Mouse (Mus musculus): ENCODE results near the gene Mcur1. TPM values are rescaled to one million over a fixed set of nuclear protein-coding genes. Genes with fewer than 3 reads are reported as not detected.

The Mcur1 gene
- polyA plus RNA-seq, 2 experiments = 18.1 to 19.7 TPM

GRCm38 (mm10) chr13:43595896-43596295, 35.9 kb upstream of the Mcur1 start:
- no peaks in the 10 kb centered on the region for H3K36me3 ChIP-seq (ENCODE audit: control insufficient read depth, insufficient read depth, low read length)
- no peak overlapping the region for H3K4me3 ChIP-seq (replicated peaks; ENCODE audit: low read length)
- H3K4me2 ChIP-seq (replicated peaks; ENCODE audit: low read depth, low read length, severe bottlenecking) = no peak overlapping the region
- no peak overlapping the region for H3K27ac ChIP-seq (replicated peaks; ENCODE audit: low read depth, low read length)
- 45% methylated on average over 4 of the region's 4 CpGs for WGBS
- TF ChIP-seq POLR2A (IDR thresholded peaks at IDR 0.05; ENCODE audit: borderline replicate concordance, extremely low read depth, insufficient read depth, insufficient read length) = no peak
- no peak for ATAC-seq (ENCODE audit: low FRiP score, low read depth)
- H3K4me1 ChIP-seq (ENCODE audit: control insufficient read depth, insufficient read depth, low read length) = no peaks in the 10 kb centered on the region
- peak; percentile 72 for DNase-seq (ENCODE audit: low spot score)
- H3K9ac ChIP-seq (ENCODE audit: low read depth, low read length, severe bottlenecking) = no peak overlapping the region
- H3K9me3 ChIP-seq (ENCODE audit: control insufficient read depth, low read length) = no peaks in the 10 kb centered on the region
- H3K27me3 ChIP-seq (ENCODE audit: control insufficient read depth, insufficient read depth, low read length) = no peaks in the 10 kb centered on the region

DNA sequence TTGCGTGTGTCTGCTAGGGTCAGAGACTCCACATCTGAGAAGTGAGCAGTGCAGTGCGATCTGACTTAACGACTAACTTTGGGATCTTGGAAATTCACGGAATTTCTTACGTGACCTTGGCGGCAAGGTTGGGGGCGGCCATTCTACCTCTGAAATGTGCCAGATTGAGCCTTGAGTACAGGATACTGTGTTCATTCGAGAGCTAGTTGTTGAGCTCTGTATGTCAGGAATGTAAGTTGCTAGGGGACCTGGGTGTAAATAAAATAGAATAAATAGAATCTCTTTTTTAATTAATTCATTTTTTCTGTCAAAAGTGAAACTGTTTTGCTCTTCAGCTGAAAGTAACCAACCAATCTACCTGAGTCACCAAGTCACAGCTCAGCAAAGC, 32.7 kb upstream of the Mcur1 start:
- Histone ChIP-seq H3K4me2 (replicated peaks; ENCODE audit: low read depth, low read length, severe bottlenecking) (no peak overlapping the region), H3K4me3 (replicated peaks; ENCODE audit: low read length) (no peak overlapping the region), H3K27ac (replicated peaks; ENCODE audit: low read depth, low read length) (no peak overlapping the region), H3K36me3 (ENCODE audit: control insufficient read depth, insufficient read depth, low read length) (no peaks in the 10 kb centered on the region), H3K27me3 (ENCODE audit: control insufficient read depth, insufficient read depth, low read length) (no peaks in the 10 kb centered on the region), H3K9me3 (ENCODE audit: control insufficient read depth, low read length) (no peaks in the 10 kb centered on the region), H3K4me1 (ENCODE audit: control insufficient read depth, insufficient read depth, low read length) (peaks cover 12% of the 10 kb centered on the region; the same call in 1 of the 2 replicates), H3K9ac (ENCODE audit: low read depth, low read length, severe bottlenecking) (no peak overlapping the region)
- no peak for TF ChIP-seq POLR2A (IDR thresholded peaks at IDR 0.05; ENCODE audit: borderline replicate concordance, extremely low read depth, insufficient read depth, insufficient read length)
- ATAC-seq (ENCODE audit: low FRiP score, low read depth) (no peak), DNase-seq (ENCODE audit: low spot score) (no peak)
- 55% methylated on average over 8 of the region's 8 CpGs for WGBS

DNA sequence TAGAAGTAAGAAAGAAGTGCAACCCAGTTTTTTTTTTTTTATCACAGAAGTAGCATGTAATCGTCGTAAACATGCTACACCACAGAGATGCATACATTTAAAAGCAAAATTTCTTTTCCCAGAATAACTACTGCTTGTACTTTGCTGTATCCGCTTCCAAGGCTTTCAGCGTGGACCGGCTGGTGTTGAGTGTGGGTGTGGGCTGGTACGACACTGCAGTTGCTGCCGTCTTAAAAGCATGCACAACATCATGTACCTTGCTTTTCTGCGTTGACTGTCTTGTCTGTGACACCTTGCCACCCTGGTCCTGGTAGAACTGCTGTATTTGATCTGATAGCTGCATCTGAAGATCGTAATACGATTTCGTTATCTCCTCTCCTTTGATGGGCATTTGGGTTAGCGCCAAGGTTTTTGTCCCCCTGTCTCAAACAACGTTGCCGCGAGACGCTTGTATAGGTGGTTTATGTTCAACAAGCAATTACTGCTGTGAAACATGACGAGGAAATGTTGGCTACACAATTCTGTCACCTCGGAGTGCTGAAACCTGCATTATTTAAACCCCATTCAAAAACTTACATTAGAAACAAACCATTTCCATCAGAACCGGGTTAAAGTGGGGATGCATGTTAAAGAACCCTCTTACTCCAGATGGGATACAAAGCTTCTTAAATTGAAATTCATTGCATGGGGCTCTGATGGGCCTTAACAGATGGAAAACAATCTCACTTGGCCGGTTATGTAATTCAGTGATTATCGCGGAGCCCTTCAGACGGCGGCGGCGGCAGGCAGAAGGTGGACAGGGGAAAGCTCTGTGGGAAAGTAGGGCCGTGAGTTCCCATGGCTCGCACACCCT, 32.1 kb upstream of the Mcur1 start:
- H3K36me3 ChIP-seq (ENCODE audit: control insufficient read depth, insufficient read depth, low read length) = no peaks in the 10 kb centered on the region
- H3K27ac ChIP-seq (replicated peaks; ENCODE audit: low read depth, low read length) = no peak overlapping the region
- H3K9me3 ChIP-seq (ENCODE audit: control insufficient read depth, low read length) = no peaks in the 10 kb centered on the region
- 70% methylated on average over 28 of the region's 28 CpGs for WGBS
- TF ChIP-seq POLR2A (IDR thresholded peaks at IDR 0.05; ENCODE audit: borderline replicate concordance, extremely low read depth, insufficient read depth, insufficient read length) = no peak
- ATAC-seq (ENCODE audit: low FRiP score, low read depth) (no peak), DNase-seq (ENCODE audit: low spot score) (no peak)
- H3K9ac ChIP-seq (ENCODE audit: low read depth, low read length, severe bottlenecking) = no peak overlapping the region
- H3K4me1 ChIP-seq (ENCODE audit: control insufficient read depth, insufficient read depth, low read length) = peaks cover 12% of the 10 kb centered on the region; the same call in 1 of the 2 replicates
- H3K4me3 ChIP-seq (replicated peaks; ENCODE audit: low read length) = no peak overlapping the region
- H3K27me3 ChIP-seq (ENCODE audit: control insufficient read depth, insufficient read depth, low read length) = no peaks in the 10 kb centered on the region
- no peak overlapping the region for H3K4me2 ChIP-seq (replicated peaks; ENCODE audit: low read depth, low read length, severe bottlenecking)

- TF ChIP-seq POLR2A (IDR thresholded peaks at IDR 0.05; ENCODE audit: borderline replicate concordance, extremely low read depth, insufficient read depth, insufficient read length) = no peak
- Histone ChIP-seq H3K36me3 (ENCODE audit: control insufficient read depth, insufficient read depth, low read length) (no peaks in the 10 kb centered on the region), H3K9ac (ENCODE audit: low read depth, low read length, severe bottlenecking) (no peak overlapping the region), H3K4me1 (ENCODE audit: control insufficient read depth, insufficient read depth, low read length) (peaks cover 13% of the 10 kb centered on the region), H3K4me2 (replicated peaks; ENCODE audit: low read depth, low read length, severe bottlenecking) (peak overlapping the region; percentile 17; the same call in 1 of the 2 replicates), H3K9me3 (ENCODE audit: control insufficient read depth, low read length) (no peaks in the 10 kb centered on the region), H3K27me3 (ENCODE audit: control insufficient read depth, insufficient read depth, low read length) (no peaks in the 10 kb centered on the region), H3K27ac (replicated peaks; ENCODE audit: low read depth, low read length) (peak overlapping the region; percentile 85), H3K4me3 (replicated peaks; ENCODE audit: low read length) (no peak overlapping the region)
- 32% methylated on average over 14 of the region's 14 CpGs for WGBS
- DNase-seq (ENCODE audit: low spot score) (peak; percentile 85), ATAC-seq (ENCODE audit: low FRiP score, low read depth) (peak; percentile 87)
Observed at GRCm38 (mm10) chr13:43587844-43588840, 28.2 kb upstream of the Mcur1 start.

- WGBS = 88% methylated on average over 3 of the region's 3 CpGs
- ATAC-seq (ENCODE audit: low FRiP score, low read depth) (no peak), DNase-seq (ENCODE audit: low spot score) (no peak)
- TF ChIP-seq POLR2A (IDR thresholded peaks at IDR 0.05; ENCODE audit: borderline replicate concordance, extremely low read depth, insufficient read depth, insufficient read length) = no peak
- H3K9ac ChIP-seq (ENCODE audit: low read depth, low read length, severe bottlenecking) = no peak overlapping the region
- no peaks in the 10 kb centered on the region for H3K27me3 ChIP-seq (ENCODE audit: control insufficient read depth, insufficient read depth, low read length)
- peaks cover 19% of the 10 kb centered on the region for H3K4me1 ChIP-seq (ENCODE audit: control insufficient read depth, insufficient read depth, low read length)
- H3K27ac ChIP-seq (replicated peaks; ENCODE audit: low read depth, low read length) = no peak overlapping the region
- no peaks in the 10 kb centered on the region for H3K36me3 ChIP-seq (ENCODE audit: control insufficient read depth, insufficient read depth, low read length)
- H3K4me3 ChIP-seq (replicated peaks; ENCODE audit: low read length) = no peak overlapping the region
- H3K4me2 ChIP-seq (replicated peaks; ENCODE audit: low read depth, low read length, severe bottlenecking) = no peak overlapping the region
- H3K9me3 ChIP-seq (ENCODE audit: control insufficient read depth, low read length) = no peaks in the 10 kb centered on the region
Observed at GRCm38 (mm10) chr13:43586966-43587365, 27.0 kb upstream of the Mcur1 start.

All from limb, embryonic 14.5 days (tissue).